Mouse (Mus musculus) large intestine, adult 2 months (tissue): ENCODE results near the gene Ccdc12. TPM values are rescaled to one million over a fixed set of nuclear protein-coding genes. Genes with fewer than 3 reads are reported as not detected.

Experiments
- DNase-seq: peaks from one replicate; pipeline ENCODE4 v3.0.0-alpha.2; 2012; ENCODE audit warnings: low read depth, low spot score
- WGBS: fragments of 180-500 bp; shearing (Covaris S2); methylation state at CpG from one replicate; pipeline ENCODE4 v1.1.7; 2018; 5-methylcytosine and 5-hydroxymethylcytosine counted together
- polyA plus RNA-seq: library from polyadenylated mRNA; depleted of rRNA; stranded (reverse); fragments of >200 nt; gene quantifications from 2 replicates; pipeline ENCODE4 v1.2.3, GENCODE M21; 2012

The Ccdc12 gene
- polyA plus RNA-seq, 1 experiment = 129 TPM

- WGBS = 80% methylated on average over 9 of the region's 9 CpGs
- no peak for DNase-seq
These were observed 12.5 kb upstream of the Ccdc12 start for GRCm38 (mm10) chr9:110643787-110644186.

DNA sequence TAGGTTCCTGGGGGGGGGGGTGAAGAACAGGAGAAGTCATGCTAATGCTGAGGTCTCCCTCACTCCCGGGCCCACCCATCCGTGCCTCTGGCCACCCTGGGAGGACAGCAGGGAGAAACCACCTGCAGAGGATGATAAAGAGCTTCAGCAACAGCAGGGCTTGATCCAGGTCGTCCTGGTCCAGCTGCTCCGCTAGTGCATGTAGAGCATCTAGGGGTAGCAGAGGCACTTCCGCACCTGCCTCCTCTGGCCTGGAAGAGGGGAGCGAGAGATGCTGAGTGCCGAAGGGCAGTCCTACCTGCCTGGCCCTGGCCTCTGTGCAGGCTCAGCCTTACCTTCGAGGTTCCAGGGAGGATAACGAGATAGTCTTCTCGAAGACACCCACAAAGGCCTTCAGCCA lies 12.0 kb upstream of the Ccdc12 start:
- DNase-seq = no peak
- 86% methylated on average over 10 of the region's 10 CpGs for WGBS

DNA sequence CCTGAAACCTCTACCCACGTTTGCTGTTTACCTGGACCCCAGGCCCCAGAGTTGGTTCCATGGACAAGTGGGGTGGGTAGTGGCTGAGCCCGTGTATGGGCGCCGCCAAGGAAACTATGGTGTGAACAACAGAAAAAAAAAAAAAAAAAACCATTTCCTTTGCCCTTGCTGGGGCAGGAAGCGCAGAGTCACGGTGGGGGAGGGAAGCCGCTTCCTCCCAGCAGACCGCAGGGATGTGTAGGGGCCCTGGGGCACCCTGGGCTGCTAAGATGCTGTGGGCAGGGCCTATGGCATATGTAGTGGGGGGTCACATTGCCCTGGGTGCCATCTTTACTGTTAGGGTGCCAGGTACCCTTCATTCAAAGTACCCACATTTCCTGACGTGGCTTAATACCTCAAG lies 11.1 kb upstream of the Ccdc12 start:
- 81% methylated on average over 9 of the region's 9 CpGs for WGBS
- no peak for DNase-seq

DNA sequence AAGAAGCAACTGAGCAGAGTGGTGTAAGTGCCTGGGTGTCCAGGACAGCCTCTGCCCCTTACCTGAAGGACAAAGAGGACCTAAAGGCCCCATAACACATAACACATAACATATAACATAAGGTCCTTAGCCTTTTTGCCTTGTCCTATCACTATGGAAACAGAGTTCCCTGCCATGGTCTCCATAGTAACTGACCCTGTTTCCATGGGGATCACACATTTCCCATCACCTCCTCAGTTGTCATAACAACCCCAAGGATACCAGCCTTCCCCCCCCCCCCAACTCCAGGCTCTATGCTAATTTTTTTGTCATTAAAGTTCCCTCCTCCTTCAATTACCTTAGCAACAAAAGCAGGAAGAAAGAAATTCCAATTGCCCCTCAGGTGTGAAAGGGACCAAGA lies 6.5 kb upstream of the Ccdc12 start:
- DNase-seq = no peak

DNA sequence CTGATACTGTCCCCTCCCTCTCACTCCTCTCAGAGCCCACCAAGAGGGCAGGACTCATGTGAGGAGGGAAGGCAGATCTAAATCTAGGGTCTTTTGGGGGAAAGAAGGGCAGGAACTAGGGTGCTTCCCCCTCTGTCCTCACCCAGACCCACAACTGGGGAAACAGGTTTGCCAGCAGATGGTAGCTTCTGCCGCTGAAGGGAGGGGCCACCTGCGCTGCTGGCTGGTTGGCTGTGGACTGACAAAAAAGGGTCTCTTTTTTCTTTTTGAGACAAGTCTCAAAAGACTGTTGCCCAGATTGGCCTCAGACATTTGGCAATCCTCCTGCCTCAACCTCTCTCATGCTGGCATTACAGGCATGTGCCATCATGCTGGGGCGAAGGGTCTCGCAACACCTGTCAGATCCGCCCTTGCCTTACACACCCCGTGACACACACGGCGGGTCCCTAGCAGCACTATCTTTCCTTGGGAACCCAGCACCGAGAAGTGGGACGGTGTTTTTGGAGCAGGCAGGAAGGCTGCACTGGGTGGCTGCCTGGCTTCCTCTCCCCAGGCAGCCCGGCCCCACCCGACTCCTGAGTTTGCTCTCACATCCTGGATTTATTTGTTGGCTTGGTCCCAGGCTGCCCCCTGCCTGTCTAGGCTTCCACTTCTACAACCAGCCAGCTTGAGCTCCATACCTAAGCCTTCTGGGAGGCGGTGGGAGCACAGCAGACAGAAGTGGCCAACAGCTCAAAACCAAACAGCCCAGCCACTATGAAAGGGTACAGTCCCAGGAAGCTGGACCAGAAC lies 4.2 kb upstream of the Ccdc12 start:
- no peak for DNase-seq
- 10% methylated on average over 13 of the region's 13 CpGs for WGBS

- WGBS = 8% methylated on average over 14 of the region's 14 CpGs
- DNase-seq = no peak
These were observed 3.2 kb upstream of the Ccdc12 start for GRCm38 (mm10) chr9:110652963-110653654.

- WGBS = under 1% methylated on average over 75 of the region's 75 CpGs
- DNase-seq = peak; percentile 79
These were observed 2.4 kb upstream of the Ccdc12 start, which contains the start of gene Nbeal2 for GRCm38 (mm10) chr9:110653655-110654461. Gene Nbeal2 (minus strand): TSS chr9:110654161.

DNA sequence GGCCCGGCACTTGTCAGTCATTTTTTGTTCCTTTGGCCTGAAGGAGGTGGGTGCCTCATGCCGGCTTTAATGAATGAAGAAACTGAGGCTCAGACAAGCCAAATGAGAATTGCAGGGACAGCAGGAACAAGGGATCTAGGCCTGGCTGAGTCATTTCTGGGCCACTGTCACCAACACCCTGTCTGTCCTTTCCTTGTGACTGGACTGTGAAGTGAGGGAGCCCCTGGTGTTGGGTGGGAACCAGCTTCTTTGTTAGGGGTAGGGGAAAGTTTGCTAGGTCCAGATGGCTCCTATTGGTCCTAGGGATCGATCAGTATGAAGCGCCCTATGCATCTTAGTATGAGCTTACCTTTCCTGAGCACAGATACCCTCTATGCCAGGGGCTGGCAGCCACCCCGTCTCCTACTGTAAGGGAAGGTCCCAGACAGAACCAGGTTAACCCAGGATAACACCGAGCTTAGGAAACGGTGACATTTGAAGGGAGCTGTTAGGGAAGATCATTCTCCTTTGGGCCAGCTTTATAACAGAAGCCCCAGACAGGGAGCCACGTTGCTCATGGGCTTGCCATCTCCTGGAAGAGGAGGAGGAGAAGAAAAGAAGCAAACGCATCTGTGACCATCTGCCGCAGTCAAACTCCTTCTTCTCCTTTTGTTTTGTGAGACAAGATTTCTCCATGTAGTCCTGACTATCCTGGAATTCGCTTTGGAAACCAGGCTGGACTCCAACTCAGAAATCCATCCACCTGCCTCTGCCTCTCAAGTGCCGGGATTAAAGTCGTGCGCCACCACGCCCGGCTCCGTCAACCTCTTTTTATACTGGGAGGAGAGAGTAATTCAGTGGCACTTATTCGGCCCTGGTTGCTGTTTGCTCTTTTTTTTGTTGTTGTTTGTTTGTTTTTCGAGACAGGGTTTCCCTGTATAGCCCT lies 1.3 kb upstream of the Ccdc12 start:
- WGBS = 68% methylated on average over 19 of the region's 19 CpGs

DNA sequence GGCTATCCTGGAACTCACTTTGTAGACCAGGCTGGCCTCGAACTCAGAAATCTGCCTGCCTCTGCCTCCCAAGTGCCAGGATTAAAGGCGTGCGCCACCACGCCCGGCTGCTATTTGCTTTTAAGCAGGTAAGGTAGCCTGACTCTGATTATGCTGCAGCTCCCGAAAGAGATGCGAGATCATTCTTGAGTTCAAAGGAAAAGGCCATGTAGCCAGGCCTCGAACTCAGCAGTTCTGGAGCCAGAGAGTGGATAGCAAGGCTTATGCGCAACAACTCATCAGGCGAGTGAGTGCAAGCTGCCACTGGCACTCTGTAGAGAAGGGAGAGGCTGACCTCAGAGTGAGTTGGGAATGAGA lies 674 bp upstream of the Ccdc12 start:
- WGBS = 53% methylated on average over 10 of the region's 10 CpGs
- no peak for DNase-seq

More for the DNA sequence above, 1.3 kb upstream of the Ccdc12 start:
- DNase-seq = no peak

DNA sequence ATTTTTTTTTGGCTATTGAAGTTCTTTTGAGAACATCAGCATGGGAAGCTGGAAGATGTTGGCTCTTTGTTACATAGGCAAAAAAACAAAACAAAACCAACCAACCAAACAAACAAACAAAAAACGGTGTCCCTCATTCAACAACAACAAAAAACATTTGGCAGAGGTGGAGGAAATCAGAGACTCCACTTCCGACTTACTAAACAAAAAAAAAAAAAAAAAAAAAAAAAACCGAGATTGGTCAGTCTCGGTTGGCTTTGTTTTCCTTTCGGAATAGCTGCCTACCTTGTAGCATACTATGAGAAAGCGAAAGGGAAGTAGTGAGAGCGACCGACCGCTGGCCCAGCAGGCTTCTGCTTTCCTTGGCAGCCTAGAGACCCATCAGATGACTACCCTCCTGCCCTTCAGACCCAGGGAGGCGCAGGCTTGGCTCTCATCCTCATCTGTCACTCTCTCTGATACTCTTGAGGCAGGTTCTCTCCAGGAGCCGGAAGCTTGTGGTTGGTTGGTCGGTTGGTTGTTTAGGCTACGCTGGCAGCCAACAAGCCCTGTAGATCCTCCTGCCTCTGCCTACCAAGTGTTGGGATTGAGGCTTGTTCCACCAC lies 1.3 kb downstream of the Ccdc12 start:
- WGBS = 34% methylated on average over 13 of the region's 13 CpGs
- no peak for DNase-seq

GRCm38 (mm10) chr9:110659521-110659920 lies 3.2 kb downstream of the Ccdc12 start:
- 84% methylated on average over 12 of the region's 12 CpGs for WGBS
- DNase-seq = no peak

DNA sequence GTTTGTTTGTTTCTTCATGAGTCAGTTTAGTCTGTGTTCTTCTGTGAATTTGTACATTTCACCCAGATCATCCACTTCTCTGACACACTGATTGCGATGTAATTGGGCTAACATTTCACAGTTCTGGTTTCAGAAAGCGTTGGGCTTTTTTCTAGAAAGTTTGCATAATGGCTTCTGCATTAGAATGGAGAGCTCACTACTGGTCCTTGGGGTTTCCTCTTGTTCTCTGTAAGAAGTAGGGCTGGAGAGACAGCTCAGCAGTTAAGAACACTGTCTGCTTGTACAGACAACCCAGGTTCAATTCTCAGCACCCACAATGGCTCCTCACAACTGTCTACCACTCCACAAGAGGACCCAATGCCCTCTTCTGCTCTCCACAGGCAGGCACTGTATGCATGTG lies 3.9 kb downstream of the Ccdc12 start:
- no peak for DNase-seq
- 88% methylated on average over 2 of the region's 2 CpGs for WGBS

DNA sequence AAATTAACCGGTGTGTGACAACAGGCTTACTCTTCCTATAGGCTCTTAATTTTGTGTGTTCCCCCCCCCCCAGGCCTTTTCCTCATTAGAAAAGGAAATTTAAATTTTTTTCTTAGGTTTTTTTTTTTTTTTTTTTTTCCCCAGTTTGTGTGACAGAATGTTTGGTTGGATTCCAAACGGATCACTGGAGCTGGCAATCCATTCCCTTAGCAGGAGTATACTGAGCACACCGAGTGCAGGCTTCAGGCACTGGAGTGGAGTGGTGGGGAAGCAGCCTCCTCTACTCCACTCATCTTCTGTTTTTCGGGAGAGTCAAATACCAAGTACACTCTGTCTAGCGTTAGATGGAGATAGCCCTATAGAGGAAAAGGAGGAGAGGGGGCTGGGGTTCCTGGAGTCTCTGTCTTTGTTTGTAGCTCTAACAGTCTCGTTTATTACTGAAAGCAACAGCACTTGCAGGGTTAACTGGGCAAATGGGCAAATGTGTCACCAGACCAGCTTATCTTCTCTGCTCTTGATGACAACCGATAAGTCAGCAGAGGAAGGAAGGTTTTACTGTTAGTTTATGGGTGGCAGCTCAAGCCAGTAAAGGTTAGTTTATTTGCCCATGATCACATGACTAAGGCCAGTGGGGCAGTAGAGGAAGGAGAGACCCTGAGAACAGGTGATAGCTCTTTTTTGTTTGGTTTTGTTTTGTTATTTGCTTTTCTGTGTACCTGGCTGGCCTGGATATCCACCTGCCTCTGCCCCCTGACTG lies 4.7 kb downstream of the Ccdc12 start:
- WGBS = 36% methylated on average over 7 of the region's 7 CpGs
- no peak for DNase-seq

- WGBS = 66% methylated on average over 1 of the region's 1 CpGs
These were observed 6.5 kb downstream of the Ccdc12 start for GRCm38 (mm10) chr9:110662844-110663243.

DNA sequence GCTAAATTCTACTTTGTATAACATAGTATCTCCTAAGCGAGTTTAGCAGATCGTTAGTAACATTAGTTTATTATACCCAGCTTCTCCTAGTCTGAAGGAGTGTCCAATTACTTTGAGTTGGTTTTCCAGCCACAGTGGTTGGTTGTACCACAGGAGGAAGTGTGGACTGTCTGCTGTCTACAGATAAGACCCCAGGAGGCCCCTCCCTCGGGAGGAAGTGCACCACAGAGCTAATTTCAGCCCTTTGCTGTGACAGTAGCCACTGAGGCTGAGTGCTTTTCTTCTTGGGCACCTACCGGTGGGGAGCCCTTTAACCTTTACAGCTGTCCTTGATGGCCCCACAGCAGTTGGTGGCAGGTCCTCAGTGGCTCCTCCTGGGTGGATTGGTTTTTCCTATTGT lies 9.6 kb downstream of the Ccdc12 start:
- DNase-seq = no peak
- 30% methylated on average over 4 of the region's 4 CpGs for WGBS

More at GRCm38 (mm10) chr9:110662844-110663243, 6.5 kb downstream of the Ccdc12 start:
- DNase-seq = no peak

DNA sequence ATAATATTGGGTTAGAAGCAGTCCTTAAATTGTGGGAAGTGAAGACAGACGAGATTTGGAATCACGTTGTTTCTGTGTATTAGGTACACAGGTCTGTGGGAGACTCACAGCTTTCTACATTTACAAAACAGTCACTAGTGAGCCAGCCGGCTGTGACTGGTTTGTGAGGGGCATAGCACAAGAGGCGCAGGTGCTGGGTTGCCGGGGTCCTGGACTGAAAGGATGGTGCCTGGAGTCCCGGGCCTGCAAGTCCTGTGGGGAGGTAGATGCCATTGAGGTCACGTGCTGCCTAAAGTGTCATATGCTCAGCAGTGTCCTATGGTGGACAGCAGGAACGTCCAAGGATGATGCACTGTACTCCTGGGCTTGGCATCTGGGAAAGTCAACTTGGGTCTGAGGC lies 10.1 kb downstream of the Ccdc12 start:
- whole genome bisulfite sequencing = 68% methylated on average over 8 of the region's 8 CpGs
- no peak for DNase-seq

DNA sequence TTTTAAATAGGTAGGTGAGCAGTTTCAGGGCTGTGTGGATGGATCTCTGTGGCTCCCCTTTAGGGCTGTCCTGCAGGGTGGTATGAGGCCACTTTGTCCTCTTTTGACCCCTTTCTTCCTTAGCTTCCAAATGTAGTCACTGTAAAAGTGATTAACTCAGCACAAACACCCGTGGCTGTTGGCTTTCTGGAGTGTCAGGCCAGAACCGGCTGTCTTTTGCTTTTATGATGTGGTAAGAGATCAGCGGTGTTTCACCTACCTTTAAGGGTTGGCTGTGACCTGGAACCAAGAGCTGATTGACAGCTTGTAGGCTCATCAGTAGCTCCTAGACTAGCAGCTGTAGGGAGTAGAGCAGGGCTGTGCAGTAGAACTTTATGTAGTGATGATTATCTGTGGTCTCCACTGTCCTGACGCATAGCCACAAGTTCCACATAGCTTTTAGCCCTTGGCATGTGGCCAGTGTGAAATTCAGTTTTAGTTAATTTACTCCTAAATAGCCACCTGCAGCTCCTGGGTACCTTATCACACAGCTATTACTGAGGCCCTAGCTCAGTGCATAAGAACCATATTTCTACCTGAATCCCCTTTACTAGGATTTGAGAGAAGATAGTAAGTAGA lies 11.0 kb downstream of the Ccdc12 start:
- 27% methylated on average over 4 of the region's 4 CpGs for WGBS
- DNase-seq = no peak
